Mouse (Mus musculus): ENCODE measurements at regions not wholly inside any gene's neighbourhood (a gene's known extent, or its start where the extent isn't known, plus 50 kb on each side); places are given as distances from the start of the nearest gene placed in this dataset.

GRCm38 (mm10) chr3:115787360-115787759 is 72.5 kb upstream of the S1pr1 start:
- TF ChIP-seq POLR2A (IDR thresholded peaks at IDR 0.05; ENCODE audit: control insufficient read depth, extremely low read depth, insufficient read depth, low read length, poor library complexity) (no peak), CTCF (IDR thresholded peaks at IDR 0.05; ENCODE audit: borderline replicate concordance, control insufficient read depth, extremely low read depth, insufficient read depth, low read length, poor library complexity) (no peak)

All from thymus, adult 2 months (tissue).